Mouse (Mus musculus) spleen, adult 10 weeks (tissue): Measurements from ENCODE around the gene Slc33a1. TPM values are rescaled to one million over a fixed set of nuclear protein-coding genes. Genes with fewer than 3 reads are reported as not detected.

ENCODE experiments used
- polyA plus RNA-seq: library from polyadenylated mRNA; stranded (reverse); fragments of 350-450 nt; fragmentation: Illumina TruSeq; extraction: RNeasy Lipid Tissue Mini Kit (QIAGEN cat#74804); gene quantifications from one replicate; pipeline ENCODE4 v1.2.3, GENCODE M21; 2015; ENCODE audit warnings: low replicate concordance; ENCODE audit not compliant: insufficient read depth

Slc33a1 gene
- polyA plus RNA-seq: 23.2 TPM

GRCm38 (mm10) chr3:63964100-63964921 lies at the start of gene Slc33a1:
TSS of gene Slc33a1 (minus strand) at chr3:63964768.

GRCm38 (mm10) chr3:63975955-63976908 lies 11.7 kb upstream of the Slc33a1 start, which contains the start of gene Gmps:
TSS of gene Gmps (plus strand) at chr3:63976106.

GRCm38 (mm10) chr3:63928878-63929859 lies 35.4 kb downstream of the Slc33a1 start, which contains the start of gene E130311K13Rik:
TSS of gene E130311K13Rik (minus strand) at chr3:63929472.

GRCm38 (mm10) chr3:63899309-63899695 lies 65.3 kb downstream of the Slc33a1 start, which contains the start of gene Plch1:
TSS of gene Plch1 (minus strand) at chr3:63899472.

Other genes with a start within 250 kb of the Slc33a1 start
- 0.19 TPM for gene Plch1, start 65.3 kb downstream of the Slc33a1 start, polyA plus RNA-seq
- 6.4 TPM for gene E130311K13Rik, start 35.3 kb downstream of the Slc33a1 start, polyA plus RNA-seq
- 20.2 TPM for gene Gmps, start 11.3 kb upstream of the Slc33a1 start, polyA plus RNA-seq
- gene Vmn2r1, start 116.8 kb upstream of the Slc33a1 start, polyA plus RNA-seq: 0.03 TPM
- gene Vmn2r2, start 177.2 kb upstream of the Slc33a1 start, polyA plus RNA-seq: not detected